Mouse (Mus musculus) hindbrain, embryonic 16.5 days (tissue): ENCODE results near the gene Dcaf5. TPM values are rescaled to one million over a fixed set of nuclear protein-coding genes. Genes with fewer than 3 reads are reported as not detected.

Experiments used
- ATAC-seq: fragments of 200-750 bp; cut with Nextera tagmentation; 2 replicates; pipeline ENCODE4 v1.8.0; 2017; ENCODE audit warnings: moderate TSS enrichment, moderate library complexity
- H3K27ac ChIP-seq: fragments of 300-500 bp; sonication (generic); 2 replicates; pipeline ENCODE4 v1.5.1; 2014; ENCODE audit warnings: low read depth, mild to moderate bottlenecking, control low read depth, low read length, moderate library complexity
- H3K27me3 ChIP-seq: fragments of 300-500 bp; sonication (generic); replicated peaks from 2 replicates; pipeline ENCODE4 v1.6.1; 2014; ENCODE audit warnings: low read length; ENCODE audit not compliant: control insufficient read depth, insufficient read depth
- H3K36me3 ChIP-seq: fragments of 300-500 bp; sonication (generic); 2 replicates; pipeline ENCODE4 v1.6.1; 2014; ENCODE audit warnings: mild to moderate bottlenecking, low read length, moderate library complexity, mixed read lengths; ENCODE audit not compliant: control insufficient read depth, insufficient read depth
- H3K4me1 ChIP-seq: fragments of 300-500 bp; sonication (generic); 2 replicates; pipeline ENCODE4 v1.6.1; 2014; ENCODE audit warnings: low read depth, low read length; ENCODE audit not compliant: control insufficient read depth, insufficient read depth
- H3K4me2 ChIP-seq: fragments of 300-500 bp; sonication (generic); 2 replicates; pipeline ENCODE4 v1.6.1; 2014; ENCODE audit warnings: mild to moderate bottlenecking, low read length, control low read depth, moderate library complexity
- H3K4me3 ChIP-seq: fragments of 300-500 bp; sonication (generic); 2 replicates; pipeline ENCODE4 v1.5.1; 2014; ENCODE audit warnings: mild to moderate bottlenecking, low read length, control low read depth, moderate library complexity
- H3K9ac ChIP-seq: fragments of 300-500 bp; sonication (generic); 2 replicates; pipeline ENCODE4 v1.6.1; 2014; ENCODE audit warnings: low read depth, mild to moderate bottlenecking, control low read depth, low read length, moderate library complexity
- H3K9me3 ChIP-seq: fragments of 300-500 bp; sonication (generic); 2 replicates; pipeline ENCODE4 v1.6.1; 2014; ENCODE audit warnings: mild to moderate bottlenecking, low read length, moderate library complexity; ENCODE audit not compliant: control insufficient read depth
- WGBS: fragments of 180-500 bp; shearing (Covaris S2); extraction: QIAGEN DNeasy Blood & Tissue Kit; methylation state at CpG from one replicate; pipeline ENCODE4 v1.1.7; 2014; 5-methylcytosine and 5-hydroxymethylcytosine counted together
- microRNA-seq: library from miRNA; unstranded; fragments of <30 nt; microRNA quantifications from one replicate; pipeline ENCODE4, GENCODE M21; 2017
- polyA plus RNA-seq: library from polyadenylated mRNA; unstranded; fragments of >200 nt; fragmentation: Nextera tagmentation; extraction: Ambion mirVana; gene quantifications from 2 replicates; pipeline ENCODE4 v1.2.1, GENCODE M21; 2015

Dcaf5 gene
- polyA plus RNA-seq, 1 experiment from 2014 or later, result 19.4 TPM

DNA sequence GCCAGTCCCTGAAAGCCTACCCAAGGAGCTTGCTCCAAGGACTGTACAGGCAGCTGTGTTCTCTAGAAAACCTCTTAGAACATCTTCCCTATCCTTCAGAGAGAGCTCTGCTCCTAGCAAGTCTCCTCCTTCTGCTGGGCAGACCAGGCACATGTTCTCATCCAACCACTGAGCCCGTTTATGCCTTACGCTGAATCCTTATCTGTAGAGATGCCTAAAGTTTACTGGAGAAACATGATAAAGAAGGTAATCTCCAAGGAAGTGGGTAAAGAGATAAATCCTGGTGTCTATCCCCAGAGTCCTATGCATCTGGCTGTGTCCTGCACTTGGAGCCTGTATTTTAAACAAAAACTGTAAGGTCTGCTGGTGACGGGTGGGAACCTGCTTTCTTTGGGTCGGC is 145.9 kb downstream of the Dcaf5 start:
- Histone ChIP-seq H3K4me3 (no peak overlapping the region), H3K36me3 (no peaks in the 10 kb centered on the region), H3K9me3 (no peaks in the 10 kb centered on the region), H3K4me1 (no peaks in the 10 kb centered on the region), H3K9ac (no peak overlapping the region), H3K27ac (no peak overlapping the region), H3K27me3 (no peaks in the 10 kb centered on the region), H3K4me2 (no peak overlapping the region)
- no peak for ATAC-seq
- WGBS, result 93% methylated on average over 4 of the region's 4 CpGs

DNA sequence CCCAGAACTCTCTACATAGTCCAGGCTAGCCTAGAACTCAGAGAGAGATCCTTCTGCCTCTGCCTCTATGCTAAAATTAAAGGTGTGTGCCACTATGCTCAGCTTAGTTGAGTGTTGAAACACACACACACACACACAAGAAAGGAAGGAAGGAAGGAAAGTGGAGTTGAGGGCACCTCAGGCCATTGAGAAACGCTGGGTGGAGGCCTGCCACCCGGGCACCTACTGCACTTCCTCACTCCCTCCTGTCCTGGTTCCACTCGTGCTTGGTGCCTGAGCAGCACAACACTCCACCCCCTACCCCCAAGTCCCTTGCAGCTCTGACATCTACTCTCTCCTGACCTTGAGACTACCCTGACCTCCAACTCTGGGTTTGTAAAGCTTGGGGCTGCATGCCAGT is 146.7 kb downstream of the Dcaf5 start:
- ATAC-seq, result no peak
- 84% methylated on average over 3 of the region's 3 CpGs for WGBS
- no peaks in the 10 kb centered on the region for H3K27me3 ChIP-seq

DNA sequence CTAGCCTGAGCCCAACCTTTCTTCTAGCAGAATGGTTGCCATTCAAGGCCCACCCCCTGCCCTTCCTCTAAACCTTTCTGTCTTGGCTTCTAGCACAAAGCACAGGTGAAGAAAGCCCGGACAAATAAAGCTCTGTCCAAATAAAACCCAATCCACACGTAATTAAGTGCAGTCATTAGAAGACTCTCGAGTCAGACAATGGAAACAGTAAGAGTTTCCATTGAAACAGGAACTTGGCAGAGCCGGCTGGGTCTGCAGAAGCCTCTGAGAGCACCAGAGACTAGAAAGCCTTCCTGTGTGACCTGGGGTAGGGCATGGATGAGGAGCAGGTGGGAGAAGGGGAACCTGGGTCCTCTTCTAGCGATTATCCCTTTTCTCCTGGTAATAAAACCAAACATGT is 150.5 kb downstream of the Dcaf5 start:
- Histone ChIP-seq H3K4me3 (no peak overlapping the region), H3K9me3 (no peaks in the 10 kb centered on the region), H3K4me1 (no peaks in the 10 kb centered on the region), H3K27ac (no peak overlapping the region), H3K4me2 (no peak overlapping the region), H3K36me3 (no peaks in the 10 kb centered on the region), H3K9ac (no peak overlapping the region), H3K27me3 (no peaks in the 10 kb centered on the region; the same call in 1 of the 2 replicates)
- WGBS, result 65% methylated on average over 5 of the region's 5 CpGs
- ATAC-seq, result no peak

More for the DNA sequence above, 146.7 kb downstream of the Dcaf5 start:
- H3K4me1 ChIP-seq, result no peaks in the 10 kb centered on the region
- no peaks in the 10 kb centered on the region for H3K36me3 ChIP-seq
- H3K9me3 ChIP-seq, result no peaks in the 10 kb centered on the region
- no peak overlapping the region for H3K4me2 ChIP-seq
- no peak overlapping the region for H3K9ac ChIP-seq
- no peak overlapping the region for H3K4me3 ChIP-seq
- H3K27ac ChIP-seq, result no peak overlapping the region

Small RNA genes lying within 50 kb of the gene (microRNA-seq; reads per million reads assigned to microRNA genes)
- 112 reads per million, percentile 50 among the genes with 10 or more reads in this experiment for gene Mir1843a

Other genes with a start within 250 kb of the Dcaf5 start
- gene Actn1, start 176.2 kb downstream of the Dcaf5 start, polyA plus RNA-seq, result 8.3 and 9.1 TPM in 2 replicates
- gene Exd2, start 26.5 kb upstream of the Dcaf5 start, polyA plus RNA-seq, result 45.0 and 56.0 TPM in 2 replicates
- gene Galnt16, start 81.7 kb upstream of the Dcaf5 start, polyA plus RNA-seq, result 34.0 and 35.9 TPM in 2 replicates
- gene Slc39a9, start 207.3 kb upstream of the Dcaf5 start, polyA plus RNA-seq, result 23.8 and 26.7 TPM in 2 replicates
- gene Erh, start 207.7 kb upstream of the Dcaf5 start, polyA plus RNA-seq, result 251 and 253 TPM in 2 replicates